Mouse (Mus musculus): Measurements from ENCODE around the gene Tyrp1.

Gene Tyrp1

DNA sequence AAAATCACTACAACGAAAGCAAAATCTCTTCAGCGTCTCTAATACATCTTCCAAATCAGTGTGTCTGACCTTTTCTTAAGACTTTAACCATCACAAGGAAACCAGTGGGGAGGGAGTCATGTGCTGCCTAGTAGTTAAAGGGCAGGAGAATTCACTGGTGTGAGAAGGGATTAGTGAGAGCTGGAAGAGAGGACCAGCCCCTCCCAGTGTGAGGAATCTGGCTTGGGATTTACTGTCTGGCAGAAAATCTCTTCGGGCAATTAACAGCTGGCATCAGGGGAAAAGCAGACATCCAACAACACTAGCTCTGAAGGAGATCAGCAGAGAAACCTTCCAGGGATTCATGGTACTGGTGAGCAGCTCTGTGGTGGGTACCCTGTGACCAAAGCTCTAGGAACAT lies at the start of gene Tyrp1:
Gene Tyrp1, plus strand, starts transcription at position 74 of the 400 bp plus-strand sequence.
- no peak for DNase-seq (ENCODE audit: low spot score in 2 of 2)

DNA sequence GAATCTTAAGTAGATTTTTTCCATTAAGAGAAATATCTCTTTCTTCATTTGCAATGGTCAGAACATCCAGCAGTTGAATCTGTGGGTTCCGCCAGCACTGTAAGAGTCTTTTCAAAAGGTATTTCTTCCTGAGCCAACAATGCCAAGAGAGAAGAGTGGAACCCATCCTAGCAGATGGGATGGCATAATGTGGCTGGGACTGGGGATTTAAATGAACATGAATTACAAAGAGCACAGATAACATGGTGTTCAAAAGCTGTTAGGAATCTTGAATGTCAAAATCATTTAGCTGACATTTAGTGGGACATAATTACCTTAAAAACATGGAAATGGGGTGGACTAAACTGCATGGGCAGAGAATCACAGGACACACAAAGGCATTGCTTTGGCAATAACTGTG lies 45.6 kb upstream of the Tyrp1 start:
- no peak for DNase-seq (ENCODE audit: low spot score in 2 of 2)

DNA sequence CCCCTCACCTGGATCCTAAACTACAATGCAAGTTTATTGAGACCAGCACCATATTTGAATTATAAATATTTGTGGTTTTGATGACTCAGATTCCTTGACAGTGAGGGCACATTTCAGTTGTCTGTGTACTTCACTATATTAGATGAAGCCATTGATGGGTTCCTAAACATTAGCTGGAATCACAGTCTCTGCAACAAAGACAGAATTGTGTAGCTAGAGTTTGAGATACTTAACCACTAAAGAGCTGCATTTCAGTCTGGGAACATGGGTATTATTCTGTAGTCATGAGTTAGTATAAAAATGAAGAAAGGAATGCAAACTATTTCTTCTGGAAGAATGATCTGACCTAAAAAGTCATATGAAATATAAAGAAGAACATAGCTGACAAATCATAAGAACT lies 14.4 kb upstream of the Tyrp1 start:
- no peak for DNase-seq (ENCODE audit: low spot score in 2 of 2)

DNA sequence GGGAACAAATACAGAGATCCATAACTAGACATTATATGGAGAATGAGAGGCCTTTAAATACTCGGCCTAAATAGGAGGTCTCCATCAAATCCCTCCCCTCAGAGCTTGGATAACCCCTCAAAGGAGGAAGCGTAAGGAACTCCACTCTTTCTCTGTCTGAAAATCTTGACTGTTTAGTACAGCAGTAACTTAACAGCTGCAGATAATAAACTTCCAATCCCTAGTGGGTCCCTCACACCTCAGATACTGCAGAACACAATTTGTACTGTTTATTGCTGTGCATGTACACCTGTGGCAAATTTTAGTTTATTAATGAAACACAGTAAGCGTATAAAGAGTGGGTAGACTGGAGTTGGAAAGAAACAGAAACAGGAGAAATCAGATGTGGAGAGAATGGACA lies 12.0 kb upstream of the Tyrp1 start:
- DNase-seq (ENCODE audit: low spot score in 2 of 2) = no peak

DNA sequence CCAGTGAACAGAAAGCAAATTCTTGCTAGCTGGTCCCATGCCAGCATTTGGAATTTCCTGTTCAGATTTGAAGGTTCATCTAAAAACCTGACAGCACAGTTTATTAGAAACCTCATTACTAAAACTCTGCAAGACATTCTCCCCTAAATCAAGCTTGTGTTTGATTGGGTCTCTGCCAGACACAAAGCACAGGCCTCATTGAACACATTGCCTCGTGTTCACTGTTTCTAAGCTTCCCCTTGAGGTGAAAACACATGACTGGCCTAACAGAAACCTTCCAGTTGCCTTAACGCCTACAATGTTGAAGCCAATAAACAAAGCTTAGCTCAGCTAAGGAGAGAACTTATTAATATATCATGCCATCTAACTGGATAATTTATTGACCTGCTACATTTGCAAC lies 5.7 kb upstream of the Tyrp1 start:
- no peak for DNase-seq (ENCODE audit: low spot score in 2 of 2)

DNA sequence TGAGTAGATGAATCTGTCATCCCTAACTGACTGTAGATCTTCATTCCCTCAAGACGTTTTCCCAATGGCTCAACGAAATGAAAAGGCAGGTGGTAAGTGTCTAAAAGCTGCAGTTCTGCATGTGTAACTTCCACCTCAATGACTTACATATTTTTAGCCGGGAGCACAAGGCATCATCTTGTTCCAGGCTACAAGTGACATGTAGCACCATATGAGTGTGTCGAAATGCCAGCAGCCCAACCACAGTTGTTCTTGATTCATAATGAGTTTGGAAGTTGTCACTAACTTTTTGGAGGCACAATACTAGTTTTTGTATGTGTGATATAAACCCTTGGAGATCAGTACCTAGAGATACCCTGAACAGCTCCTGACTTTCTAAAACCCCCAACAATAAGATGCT lies 5.4 kb downstream of the Tyrp1 start:
- no peak for DNase-seq (ENCODE audit: low spot score in 2 of 2)

DNA sequence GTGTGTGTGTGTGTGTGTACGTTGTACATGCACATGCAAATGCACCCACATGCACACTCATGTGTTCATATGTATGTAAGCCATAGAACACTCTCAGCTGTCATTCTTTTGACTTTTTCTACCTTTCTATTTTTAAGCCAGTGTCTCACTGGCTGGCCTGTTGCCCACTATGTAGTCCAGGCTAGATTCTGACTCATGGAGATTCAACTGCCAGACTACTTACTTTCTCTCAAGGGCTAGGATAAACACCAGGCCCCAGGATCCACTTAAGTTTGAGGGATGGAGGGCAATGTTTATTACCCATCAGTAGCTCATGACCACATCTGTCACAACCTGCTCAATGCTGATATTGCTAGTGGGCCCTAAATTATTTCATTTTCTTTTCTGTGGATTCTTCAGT lies 8.1 kb downstream of the Tyrp1 start:
- DNase-seq (ENCODE audit: low spot score in 2 of 2) = no peak

DNA sequence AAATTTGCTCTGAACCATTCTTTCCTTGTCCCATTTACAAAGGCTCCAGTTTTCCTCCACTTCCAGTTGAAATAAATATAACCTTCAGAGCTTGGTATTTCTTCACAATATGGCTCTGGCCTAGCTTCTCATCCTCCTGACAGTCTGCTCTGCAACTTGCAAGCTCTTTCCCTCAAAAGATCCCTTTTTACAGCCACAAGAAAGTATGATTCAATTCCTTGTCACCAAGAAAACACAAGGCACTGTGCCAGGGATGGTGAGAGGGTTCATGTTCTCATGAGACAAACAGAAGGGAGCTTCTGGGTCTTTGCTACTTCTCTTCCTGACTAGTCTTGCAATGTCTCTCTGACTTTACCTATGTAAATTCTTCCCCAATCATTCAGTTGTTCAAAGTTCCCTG lies 9.8 kb downstream of the Tyrp1 start:
- DNase-seq (ENCODE audit: low spot score in 2 of 2) = no peak

DNA sequence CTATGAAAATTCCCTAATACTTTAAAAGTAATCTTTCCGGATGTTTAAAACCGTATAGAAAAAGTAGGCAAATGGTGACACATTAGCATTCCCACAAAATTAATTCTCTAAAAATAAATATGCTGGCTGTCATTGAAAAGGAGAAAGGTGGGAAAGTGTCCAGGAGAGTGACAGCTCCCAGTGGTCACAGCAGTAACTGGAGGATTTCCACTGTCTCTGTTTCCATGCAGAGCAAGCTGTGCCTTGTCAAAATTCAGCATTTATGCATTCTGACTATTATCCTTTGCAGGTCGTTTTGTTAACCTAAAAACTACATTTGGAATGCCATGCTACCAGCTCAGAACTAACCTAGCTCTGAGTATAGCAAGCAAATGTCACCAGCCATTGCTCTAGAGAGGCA lies 12.1 kb downstream of the Tyrp1 start:
- DNase-seq (ENCODE audit: low spot score in 2 of 2) = no peak

DNA sequence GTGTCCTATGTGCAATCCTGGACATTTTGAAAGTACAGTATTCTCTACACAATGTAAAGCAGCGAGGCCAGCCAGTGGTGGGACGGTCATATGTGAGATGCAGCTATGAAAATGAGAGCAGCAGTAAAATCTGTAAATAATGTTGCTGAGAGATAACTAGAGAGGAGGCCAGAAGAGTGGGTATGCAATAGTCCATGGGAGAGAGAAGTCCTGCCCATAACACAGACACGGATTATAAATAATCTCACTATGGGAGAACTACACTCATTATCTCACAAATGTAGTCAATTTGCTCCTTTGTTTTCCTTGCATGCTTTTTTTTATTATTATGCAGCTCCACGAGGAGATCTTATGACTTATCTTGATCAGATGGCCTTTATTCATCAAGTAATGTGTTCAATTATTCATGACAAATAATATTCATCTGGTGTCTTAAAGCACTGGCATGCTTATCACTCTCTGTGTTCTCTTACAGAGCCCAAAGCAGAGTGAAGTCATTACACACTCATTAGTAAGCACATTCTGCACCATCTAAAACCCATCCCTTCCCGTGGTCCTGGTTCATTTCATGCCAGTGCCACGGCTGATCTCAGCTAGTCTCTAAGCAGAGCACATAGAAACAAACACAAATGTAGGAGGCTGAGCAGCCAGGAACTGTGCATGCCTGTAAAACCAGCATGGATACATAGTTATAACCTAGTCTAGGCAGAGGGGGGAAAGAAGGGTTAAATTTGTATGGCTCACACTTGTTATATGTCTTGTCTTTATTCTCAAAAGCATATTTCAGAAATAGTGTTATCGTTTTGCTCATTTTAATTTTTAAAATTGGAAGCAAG lies 18.9 kb downstream of the Tyrp1 start:
- no peak for DNase-seq (ENCODE audit: low spot score in 2 of 2)

DNA sequence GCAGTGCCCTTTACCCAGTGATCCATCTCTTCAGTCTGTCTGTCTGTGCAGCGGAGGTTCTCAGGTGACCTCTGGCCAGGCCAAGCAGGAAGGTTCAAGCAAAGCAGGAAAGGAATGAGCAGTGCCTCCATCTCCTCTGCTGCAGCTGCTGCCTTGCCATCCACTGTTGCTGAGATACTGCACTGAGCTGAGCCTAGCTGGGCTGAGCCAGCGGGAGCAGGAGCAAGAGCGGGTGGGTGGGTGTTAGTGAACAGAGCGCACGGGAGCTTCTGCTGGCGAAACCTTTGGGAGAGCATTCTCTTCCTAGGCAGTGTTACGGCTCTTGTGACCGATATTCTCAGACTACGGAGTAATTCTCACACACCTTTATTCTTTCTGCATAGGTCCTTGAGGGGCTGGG lies 21.6 kb downstream of the Tyrp1 start:
- no peak for DNase-seq (ENCODE audit: low spot score in 2 of 2)

DNA sequence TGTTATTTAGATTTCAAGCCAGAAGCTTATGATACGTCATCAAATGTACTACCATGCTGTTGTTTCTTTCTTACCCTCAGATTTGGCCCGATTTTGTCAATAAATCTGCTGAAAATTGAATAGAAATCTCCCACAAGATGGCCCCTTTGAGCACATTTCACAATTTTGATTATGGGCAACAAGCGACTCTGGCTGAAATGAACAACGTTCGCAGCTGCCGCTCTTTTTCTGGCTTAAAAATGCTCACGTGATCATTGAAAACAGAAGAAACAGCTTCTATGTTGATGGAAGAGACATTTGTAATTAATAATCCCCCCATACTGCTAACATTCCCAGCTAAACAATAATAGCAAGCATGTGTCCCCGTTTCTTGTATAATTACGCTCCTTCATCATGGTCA lies 29.0 kb downstream of the Tyrp1 start:
- DNase-seq (ENCODE audit: low spot score in 2 of 2) = no peak

DNA sequence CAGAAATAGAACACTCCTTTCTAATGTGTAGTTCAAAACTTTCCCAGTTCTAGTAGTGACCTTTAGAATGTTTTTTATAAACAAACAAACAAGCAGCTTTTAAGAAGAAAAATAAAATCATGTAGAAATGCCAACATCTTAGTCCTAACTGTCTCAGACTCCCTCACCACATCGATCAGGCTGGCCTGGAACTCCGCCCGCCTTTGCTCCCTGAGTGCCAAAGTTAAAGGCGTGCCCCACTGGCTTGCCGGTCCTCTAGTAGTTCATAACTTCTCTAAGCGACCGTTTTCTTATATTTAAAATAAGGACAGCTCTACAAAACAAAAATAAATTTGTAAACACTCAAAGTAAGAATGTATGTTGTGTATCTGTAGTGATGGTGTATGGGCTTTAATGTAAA lies 30.0 kb downstream of the Tyrp1 start:
- DNase-seq (ENCODE audit: low spot score in 2 of 2) = no peak

DNA sequence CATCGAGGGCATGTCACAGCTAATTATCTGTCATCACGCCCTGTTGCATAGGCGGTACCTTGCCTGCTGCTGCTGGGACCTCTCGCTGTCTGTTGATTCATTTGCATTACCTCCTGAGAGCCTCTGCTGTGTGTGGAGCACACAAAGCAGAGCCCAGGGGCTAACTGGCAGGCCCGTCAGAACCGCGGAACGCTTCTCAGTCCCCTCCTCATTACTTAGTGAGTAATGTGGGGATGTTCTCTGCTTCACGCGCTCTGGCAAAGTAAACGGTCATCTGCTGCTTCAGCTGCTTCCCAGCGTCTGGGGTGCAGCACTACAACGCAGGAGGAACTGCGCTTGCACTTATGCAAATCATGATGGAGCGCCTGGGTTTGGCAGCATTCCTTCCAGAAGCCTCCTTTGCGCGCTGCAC lies 30.6 kb downstream of the Tyrp1 start:
- DNase-seq (ENCODE audit: low spot score in 2 of 2) = no peak

DNA sequence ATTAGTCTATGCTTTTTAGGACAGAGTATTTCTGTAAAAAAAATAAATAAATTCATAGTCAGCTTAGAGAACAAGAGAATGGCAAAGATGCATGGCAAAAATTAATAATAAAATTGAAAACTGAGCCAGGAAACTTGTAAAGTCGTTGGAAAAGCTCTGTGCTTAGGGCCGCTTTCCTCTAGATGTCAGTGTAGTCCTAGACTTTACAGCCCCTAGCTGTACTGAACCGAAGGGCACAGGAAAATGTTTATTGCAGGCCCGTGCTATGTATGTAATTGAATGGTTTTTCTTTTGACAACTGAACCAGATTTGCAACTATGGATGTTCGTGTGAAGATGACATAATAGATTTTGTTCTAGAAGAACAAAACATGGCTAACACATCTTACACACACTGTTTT lies 32.1 kb downstream of the Tyrp1 start:
- no peak for DNase-seq (ENCODE audit: low spot score in 2 of 2)

DNA sequence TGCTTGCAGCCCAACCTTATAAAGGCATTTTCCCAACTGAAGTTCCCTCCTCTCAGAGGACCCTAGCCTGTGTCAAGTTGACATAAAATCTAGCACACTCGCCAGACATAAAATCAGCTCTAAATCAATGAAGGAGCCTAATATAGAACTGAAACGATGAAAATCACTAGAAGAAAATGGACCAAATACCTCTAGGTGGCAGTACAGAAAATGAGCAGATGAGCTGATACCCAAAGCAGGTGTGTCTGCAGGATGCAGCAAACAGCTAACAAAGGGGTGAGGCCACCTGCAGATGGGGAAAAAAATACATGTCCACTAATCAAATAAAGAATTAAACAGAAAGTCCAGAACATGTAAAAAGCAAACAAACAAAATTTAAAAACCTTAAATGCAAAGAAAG lies 35.7 kb downstream of the Tyrp1 start:
- DNase-seq (ENCODE audit: low spot score in 2 of 2) = no peak

DNA sequence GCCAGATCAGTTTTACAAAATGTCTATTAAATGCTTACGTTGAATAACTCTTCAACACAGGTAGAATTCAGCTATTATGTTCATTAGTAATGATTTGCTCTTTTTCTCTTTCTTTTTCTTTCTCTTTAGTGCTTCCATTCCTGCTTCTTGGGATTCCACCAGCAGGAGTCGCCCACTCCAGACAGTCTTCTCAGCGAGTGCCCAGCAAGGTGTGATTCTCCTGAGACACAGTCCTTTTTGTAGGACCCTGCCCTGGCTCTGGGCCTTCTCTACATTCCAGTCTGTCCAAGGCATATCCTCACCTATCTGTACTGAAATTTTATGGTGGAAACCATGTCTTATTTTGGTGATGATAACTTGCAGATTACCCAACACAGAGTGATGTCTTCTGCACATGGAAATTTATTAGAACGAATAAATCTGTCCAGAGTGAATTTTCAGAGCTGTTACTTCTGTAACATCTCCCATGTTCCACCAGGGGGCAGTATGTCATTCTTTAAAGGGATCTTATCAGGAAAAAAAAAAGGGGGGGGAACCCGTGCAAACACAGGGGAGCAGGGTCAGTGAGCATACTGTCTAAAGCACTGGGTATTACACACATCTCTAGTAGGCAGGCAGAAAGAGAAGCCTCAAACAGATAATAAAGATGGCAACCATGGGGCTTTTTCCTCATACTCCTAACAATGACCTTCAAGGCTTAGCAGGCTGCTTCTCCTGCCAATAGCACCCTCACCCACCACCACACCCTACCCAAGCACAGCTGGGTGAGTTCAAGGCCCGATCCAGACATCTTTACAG lies 39.1 kb downstream of the Tyrp1 start:
- no peak for DNase-seq (ENCODE audit: low spot score in 2 of 2)

DNA sequence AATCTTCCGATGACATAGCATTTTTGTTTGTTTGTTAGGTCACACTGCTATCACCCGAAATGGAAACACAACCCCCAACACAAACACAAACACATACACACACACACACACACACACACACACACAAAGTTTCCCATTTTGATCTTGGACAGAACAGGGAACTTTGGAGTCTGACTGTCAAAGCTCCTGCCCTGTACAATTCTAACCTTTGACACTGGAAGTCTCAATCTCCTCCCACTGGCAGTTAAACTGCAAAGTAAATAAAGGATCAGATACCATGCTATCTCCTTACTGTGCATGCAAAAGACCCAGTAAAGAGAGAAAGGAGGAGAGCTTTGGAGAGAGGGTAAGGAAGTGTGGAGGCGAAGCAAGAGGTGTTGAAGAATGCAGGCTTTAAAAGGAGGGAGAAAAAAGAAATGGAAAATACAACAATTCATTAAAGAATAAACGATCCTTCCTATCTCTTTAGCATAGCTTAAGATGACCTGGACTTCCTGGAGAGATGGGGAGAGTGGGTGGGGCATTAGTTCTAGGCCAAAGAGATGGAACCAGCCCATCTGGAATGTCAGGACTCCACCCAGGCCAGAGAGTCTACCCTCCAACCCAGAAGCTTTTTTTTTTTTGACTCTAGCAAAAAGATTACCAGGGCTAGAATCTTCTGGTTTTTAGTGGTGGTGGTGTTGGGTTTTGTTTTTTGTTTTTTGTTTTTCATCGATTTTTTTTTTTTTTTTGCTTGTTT lies 40.4 kb downstream of the Tyrp1 start:
- no peak for DNase-seq (ENCODE audit: low spot score in 2 of 2)

DNA sequence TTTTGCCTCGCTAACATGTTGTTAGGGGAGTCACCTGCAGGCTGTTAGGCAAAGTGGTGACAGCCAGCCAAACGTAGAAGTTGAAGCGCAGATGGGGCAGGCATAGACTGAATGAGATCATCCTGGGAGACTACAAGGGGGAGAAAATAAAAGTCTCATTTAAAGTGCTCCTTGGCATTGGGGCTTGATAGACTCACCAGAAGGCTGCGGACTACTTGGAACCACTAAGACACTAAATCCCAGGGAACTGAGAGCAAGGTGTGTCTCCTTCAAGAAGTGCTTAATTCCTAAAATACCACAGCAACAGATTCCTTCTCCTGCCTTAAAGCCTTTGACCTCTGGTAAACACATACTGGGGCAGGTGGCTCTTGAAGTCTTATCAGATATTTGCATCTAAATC lies 41.1 kb downstream of the Tyrp1 start:
- no peak for DNase-seq (ENCODE audit: low spot score in 2 of 2)

DNA sequence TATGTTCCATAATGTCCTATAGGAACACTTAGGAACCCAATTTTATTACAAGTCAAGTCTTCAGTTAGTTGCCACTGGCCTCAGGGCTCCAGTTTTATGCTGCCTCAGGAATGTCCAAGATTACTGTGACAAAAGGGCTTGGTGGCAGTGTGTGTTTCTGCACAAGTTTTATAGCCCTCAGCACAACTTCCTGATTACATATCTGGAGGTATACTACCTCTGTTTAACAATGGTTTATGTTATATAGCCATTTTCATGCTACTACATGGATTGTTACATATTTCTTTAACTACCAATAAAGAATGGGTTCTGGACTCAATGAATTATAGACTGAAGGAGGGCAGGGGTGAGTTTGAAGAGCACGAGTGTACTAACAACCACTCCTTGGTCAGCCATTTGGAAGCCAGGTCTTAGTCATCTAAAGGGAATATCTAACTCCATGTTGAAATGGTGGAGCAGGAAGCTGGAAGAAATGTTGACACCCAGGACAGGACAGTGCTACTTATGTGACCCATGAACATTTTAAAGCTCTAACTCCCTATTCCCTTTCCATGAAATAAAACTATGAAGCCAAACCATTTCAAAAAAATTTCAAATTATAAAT lies 48.2 kb downstream of the Tyrp1 start:
- no peak for DNase-seq (ENCODE audit: low spot score in 2 of 2)

DNA sequence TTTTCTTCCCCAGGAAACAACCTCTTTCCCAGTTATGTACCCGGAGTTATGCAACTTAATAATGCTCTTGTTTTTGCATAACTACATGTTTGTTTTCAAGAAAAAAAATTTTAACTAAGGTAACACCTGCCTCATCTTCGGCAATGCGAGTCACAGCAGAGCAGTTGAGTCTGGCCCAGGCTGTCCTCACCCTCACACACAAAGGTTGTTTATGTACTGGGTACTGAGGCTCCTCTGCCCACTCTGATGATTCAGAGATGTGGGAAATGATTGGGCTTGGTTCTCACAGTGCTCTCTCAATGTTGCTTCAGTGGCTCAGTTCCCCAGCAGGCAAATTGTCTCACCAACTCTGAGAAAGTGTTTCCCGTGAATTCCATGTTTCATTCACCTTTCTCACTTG lies 52.7 kb downstream of the Tyrp1 start:
- DNase-seq (ENCODE audit: low spot score in 2 of 2) = no peak

DNA sequence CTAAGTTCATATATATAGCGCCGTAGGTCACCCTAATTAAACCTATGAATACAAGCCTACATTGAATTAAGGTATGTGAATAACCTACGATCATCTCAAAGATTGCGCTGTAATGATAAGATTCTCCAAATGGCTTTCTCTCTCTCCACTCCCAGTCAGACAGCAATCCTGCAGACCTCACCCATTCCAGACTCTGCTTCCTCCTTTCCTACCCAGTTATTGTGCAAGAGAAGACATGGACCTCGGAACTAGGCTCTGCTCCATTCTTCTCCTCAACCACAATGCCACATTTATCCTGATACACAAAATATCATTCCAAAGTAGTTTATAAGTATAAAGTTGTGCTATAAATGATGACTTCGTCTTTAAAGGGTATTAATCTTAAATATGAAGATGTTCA lies 57.1 kb downstream of the Tyrp1 start:
- DNase-seq (ENCODE audit: low spot score in 2 of 2) = no peak
